Mouse (Mus musculus) forebrain, embryonic 16.5 days (tissue): ENCODE results near the gene Foxg1. TPM values are rescaled to one million over a fixed set of nuclear protein-coding genes. Genes with fewer than 3 reads are reported as not detected.

Source experiments
- ATAC-seq: fragments of 200-750 bp; cut with Nextera tagmentation; 2 replicates; pipeline ENCODE4 v1.8.0; 2017; ENCODE audit warnings: mild to moderate bottlenecking, moderate library complexity
- H3K27ac ChIP-seq: fragments of 300-500 bp; sonication (generic); 2 replicates; pipeline ENCODE4 v1.5.1; 2014; ENCODE audit warnings: low read length, control low read depth
- H3K27me3 ChIP-seq: fragments of 300-500 bp; sonication (generic); replicated peaks from 2 replicates; pipeline ENCODE4 v1.6.1; 2014; ENCODE audit warnings: low read length; ENCODE audit not compliant: control insufficient read depth, insufficient read depth
- H3K36me3 ChIP-seq: fragments of 300-500 bp; sonication (generic); 2 replicates; pipeline ENCODE4 v1.6.1; 2014; ENCODE audit not compliant: control insufficient read depth, insufficient read depth
- H3K4me1 ChIP-seq: fragments of 300-500 bp; sonication (generic); replicated peaks from 2 replicates; pipeline ENCODE4 v1.6.1; 2014; ENCODE audit warnings: low read length; ENCODE audit not compliant: control insufficient read depth, insufficient read depth
- H3K4me2 ChIP-seq: fragments of 300-500 bp; sonication (generic); 2 replicates; pipeline ENCODE4 v1.6.1; 2014; ENCODE audit warnings: mild to moderate bottlenecking, low read length, control low read depth
- H3K4me3 ChIP-seq: fragments of 300-500 bp; sonication (generic); replicated peaks from 2 replicates; pipeline ENCODE4 v1.5.1; 2014; ENCODE audit warnings: mild to moderate bottlenecking, low read length, control low read depth
- H3K9ac ChIP-seq: fragments of 300-500 bp; sonication (generic); replicated peaks from 2 replicates; pipeline ENCODE4 v1.6.1; 2014; ENCODE audit warnings: low read depth, low read length, control low read depth
- H3K9me3 ChIP-seq: fragments of 300-500 bp; sonication (generic); 2 replicates; pipeline ENCODE4 v1.6.1; 2016; ENCODE audit warnings: low read length; ENCODE audit not compliant: control insufficient read depth
- WGBS: fragments of 180-500 bp; shearing (Covaris S2); extraction: QIAGEN DNeasy Blood & Tissue Kit; methylation state at CpG from one replicate; pipeline ENCODE4 v1.1.7; 2014; 5-methylcytosine and 5-hydroxymethylcytosine counted together
- polyA plus RNA-seq: library from polyadenylated mRNA; unstranded; fragments of >200 nt; fragmentation: Nextera tagmentation; extraction: Ambion mirVana; gene quantifications from 2 replicates; pipeline ENCODE4 v1.2.1, GENCODE M21; 2015

Foxg1 gene
- polyA plus RNA-seq, 1 experiment from 2014 or later, result 92.9 TPM

DNA sequence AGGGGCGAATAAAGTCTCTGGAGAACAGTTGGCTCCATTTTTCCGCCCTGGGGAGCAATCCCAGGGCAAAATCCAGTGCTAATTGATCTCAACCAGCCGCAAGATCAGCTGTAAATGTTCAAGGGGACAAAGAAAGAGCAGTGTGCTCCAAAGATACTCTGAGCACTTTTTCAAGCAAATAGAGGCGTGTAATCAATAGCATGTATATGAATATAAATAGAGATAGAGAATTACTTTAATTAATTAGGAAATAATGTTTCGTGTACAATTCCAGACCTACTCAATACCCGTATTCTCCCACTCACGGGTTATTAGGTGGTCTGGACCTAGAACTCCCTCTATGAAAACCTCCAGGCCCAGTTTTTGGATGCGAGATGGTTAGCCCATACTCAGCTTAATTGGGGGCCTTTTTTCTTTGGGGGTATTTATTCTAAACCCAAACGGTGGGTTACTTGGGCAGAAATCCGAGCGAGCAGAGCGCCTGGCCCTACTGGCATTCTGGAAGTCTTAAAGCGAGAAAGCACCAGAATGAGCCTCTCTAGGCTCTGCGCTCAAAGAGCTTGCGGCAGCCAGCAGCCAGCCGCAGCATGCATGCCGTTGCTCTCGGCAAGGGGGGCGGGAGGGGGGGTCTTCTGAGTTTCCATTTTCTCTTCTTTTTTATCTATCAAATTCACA lies 6.0 kb upstream of the Foxg1 start:
- Histone ChIP-seq H3K27ac (peak overlapping the region; percentile 100), H3K4me2 (peak overlapping the region; percentile 63), H3K36me3 (no peaks in the 10 kb centered on the region), H3K27me3 (no peaks in the 10 kb centered on the region), H3K4me3 (peak overlapping the region; percentile 58), H3K4me1 (peaks cover 30% of the 10 kb centered on the region), H3K9ac (peak overlapping the region; percentile 98), H3K9me3 (no peaks in the 10 kb centered on the region)
- peak; percentile 27 for ATAC-seq
- under 1% methylated on average over 19 of the region's 19 CpGs for WGBS

- peaks cover 29% of the 10 kb centered on the region for H3K4me1 ChIP-seq
- under 1% methylated on average over 15 of the region's 15 CpGs for WGBS
- H3K4me3 ChIP-seq, result peak overlapping the region; percentile 58
- H3K27me3 ChIP-seq, result no peaks in the 10 kb centered on the region
- H3K36me3 ChIP-seq, result no peaks in the 10 kb centered on the region
- H3K27ac ChIP-seq, result peak overlapping the region; percentile 100
- peak overlapping the region; percentile 98 for H3K9ac ChIP-seq
- peak; percentile 37 for ATAC-seq
- peak overlapping the region; percentile 63 for H3K4me2 ChIP-seq
- no peaks in the 10 kb centered on the region for H3K9me3 ChIP-seq
Observed at GRCm38 (mm10) chr12:49377281-49377970, 5.0 kb upstream of the Foxg1 start.

- Histone ChIP-seq H3K9me3 (no peaks in the 10 kb centered on the region), H3K36me3 (no peaks in the 10 kb centered on the region), H3K4me2 (peak overlapping the region; percentile 63), H3K27ac (peak overlapping the region; percentile 100), H3K9ac (peak overlapping the region; percentile 98), H3K4me3 (peak overlapping the region; percentile 58), H3K4me1 (peaks cover 16% of the 10 kb centered on the region), H3K27me3 (no peaks in the 10 kb centered on the region)
- ATAC-seq, result no peak
- WGBS, result 0% methylated on average over 1 of the region's 1 CpGs
Observed at GRCm38 (mm10) chr12:49378920-49379319, 3.5 kb upstream of the Foxg1 start.

DNA sequence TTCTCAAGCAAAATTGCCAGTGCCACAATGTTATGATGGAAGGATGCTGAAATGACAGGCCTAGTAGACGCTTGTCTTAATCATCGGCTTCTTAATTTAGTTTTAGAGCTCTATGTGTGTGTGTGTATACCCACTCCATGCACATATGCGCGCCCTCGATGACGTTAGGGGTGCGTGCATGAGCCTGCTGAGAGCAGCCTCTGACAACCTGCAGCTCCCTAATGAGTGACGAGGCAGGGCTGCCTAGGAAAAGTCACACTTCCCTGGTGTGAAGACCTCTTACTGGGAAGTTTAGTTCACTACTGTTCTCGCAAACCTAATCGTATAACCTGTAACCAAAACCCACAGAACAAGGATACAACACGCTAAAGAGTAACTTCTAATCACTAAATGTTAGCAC lies 3.0 kb upstream of the Foxg1 start:
- 3% methylated on average over 11 of the region's 11 CpGs for WGBS

DNA sequence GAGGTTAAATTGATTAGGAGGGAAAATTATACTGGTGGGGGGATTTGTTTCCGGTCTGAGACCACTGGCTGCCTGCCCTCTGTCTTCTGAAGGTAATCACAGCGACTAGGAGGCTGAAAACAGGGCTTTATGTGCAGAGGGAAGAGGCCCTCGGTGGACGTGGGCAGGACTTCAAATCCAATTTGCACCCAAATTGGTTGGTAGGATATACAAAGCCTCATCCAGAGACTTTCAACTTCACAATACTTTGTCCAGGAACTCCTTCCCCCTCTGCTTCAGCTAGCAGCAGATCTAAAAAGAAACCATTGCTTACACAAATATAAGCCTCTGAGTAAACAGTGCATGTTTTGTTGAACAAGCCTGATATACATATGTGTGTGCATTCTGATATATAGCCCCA lies 2.0 kb upstream of the Foxg1 start:
- peak overlapping the region; percentile 58 for H3K4me3 ChIP-seq
- H3K27ac ChIP-seq, result peak overlapping the region; percentile 100
- ATAC-seq, result no peak
- H3K4me2 ChIP-seq, result peak overlapping the region; percentile 63
- 0 out of 2 replicates have a peak, but pooled peaks cover under 1% of the 10 kb centered on the region for H3K36me3 ChIP-seq
- H3K9me3 ChIP-seq, result no peaks in the 10 kb centered on the region
- no peaks in the 10 kb centered on the region for H3K27me3 ChIP-seq
- WGBS, result 2% methylated on average over 4 of the region's 4 CpGs
- H3K9ac ChIP-seq, result peak overlapping the region; percentile 98
- peaks cover 15% of the 10 kb centered on the region for H3K4me1 ChIP-seq

More for the DNA sequence above, 3.0 kb upstream of the Foxg1 start:
- peak overlapping the region; percentile 98 for H3K9ac ChIP-seq
- peak overlapping the region; percentile 100 for H3K27ac ChIP-seq
- no peaks in the 10 kb centered on the region for H3K9me3 ChIP-seq
- H3K36me3 ChIP-seq, result no peaks in the 10 kb centered on the region
- peak overlapping the region; percentile 63 for H3K4me2 ChIP-seq
- ATAC-seq, result no peak
- H3K4me1 ChIP-seq, result peaks cover 16% of the 10 kb centered on the region
- peak overlapping the region; percentile 58 for H3K4me3 ChIP-seq
- H3K27me3 ChIP-seq, result no peaks in the 10 kb centered on the region

DNA sequence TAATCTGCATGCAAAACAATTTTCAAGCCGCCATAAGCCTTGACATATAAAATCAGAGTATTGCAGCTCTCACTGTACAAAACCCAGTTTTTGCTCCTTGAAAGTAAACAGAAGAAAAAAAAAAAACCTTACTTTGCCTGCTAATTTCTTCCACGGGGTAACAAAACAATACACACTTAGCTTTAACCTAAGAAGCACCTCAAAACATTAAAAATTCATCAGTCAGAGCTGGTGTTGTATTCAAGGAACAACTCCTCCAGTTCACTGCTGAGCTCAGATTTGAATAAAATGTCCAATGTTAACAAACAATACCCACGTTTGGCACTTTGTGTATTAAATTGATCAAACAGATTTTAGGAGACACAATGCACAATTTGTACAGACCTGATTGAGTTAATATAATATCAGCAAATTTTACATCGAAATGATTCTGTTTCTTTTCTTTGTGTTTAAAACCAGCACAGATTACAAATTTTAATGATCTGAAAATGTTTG lies 1.4 kb upstream of the Foxg1 start:
- H3K9ac ChIP-seq, result peak overlapping the region; percentile 98
- H3K27me3 ChIP-seq, result no peaks in the 10 kb centered on the region
- H3K4me3 ChIP-seq, result peak overlapping the region; percentile 80
- H3K4me2 ChIP-seq, result peak overlapping the region; percentile 63
- H3K4me1 ChIP-seq, result peaks cover 10% of the 10 kb centered on the region
- no peak for ATAC-seq
- H3K27ac ChIP-seq, result peak overlapping the region; percentile 100
- 0 out of 2 replicates have a peak, but pooled peaks cover 2% of the 10 kb centered on the region for H3K36me3 ChIP-seq
- no peaks in the 10 kb centered on the region for H3K9me3 ChIP-seq
- under 1% methylated on average over 4 of the region's 4 CpGs for WGBS

GRCm38 (mm10) chr12:49381721-49382365 lies 617 bp upstream of the Foxg1 start:
- peak overlapping the region; percentile 100 for H3K27ac ChIP-seq

DNA sequence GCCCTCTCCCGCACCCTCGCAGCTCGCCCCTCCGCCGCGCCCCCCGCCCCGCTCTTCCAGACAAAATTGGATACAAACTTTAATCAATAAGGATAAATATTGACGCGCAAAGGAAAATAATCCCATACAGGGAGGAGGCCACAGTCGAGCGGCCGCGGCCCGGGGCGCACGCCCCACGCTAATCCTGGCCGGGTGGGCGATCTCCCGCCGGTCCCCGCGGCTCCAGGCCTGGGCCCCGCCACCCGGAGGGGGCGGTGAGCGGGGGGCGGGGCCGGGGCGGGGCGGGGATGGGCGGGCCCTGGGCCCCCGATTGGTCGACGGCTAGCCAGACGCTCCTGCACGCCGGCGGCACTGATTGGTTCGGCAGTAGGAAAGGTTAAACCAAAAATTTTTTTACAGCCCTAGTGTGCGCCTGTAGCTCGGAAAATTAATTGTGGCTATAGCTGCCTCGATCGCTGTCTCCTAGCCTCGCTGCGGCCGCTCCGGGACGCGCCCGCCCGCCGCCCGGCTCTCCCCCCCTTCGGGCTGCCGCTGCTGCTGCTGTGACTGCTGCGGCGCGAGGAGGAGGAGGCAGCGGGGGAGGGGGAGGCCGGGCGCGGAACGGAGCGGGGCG lies 1.2 kb downstream of the Foxg1 start:
- peak; percentile 93 for ATAC-seq
- Histone ChIP-seq H3K9me3 (no peaks in the 10 kb centered on the region), H3K27me3 (no peaks in the 10 kb centered on the region), H3K4me1 (peaks cover 8% of the 10 kb centered on the region), H3K4me3 (peak overlapping the region; percentile 80), H3K9ac (peak overlapping the region; percentile 98), H3K4me2 (peak overlapping the region; percentile 63), H3K36me3 (0 out of 2 replicates have a peak, but pooled peaks cover 2% of the 10 kb centered on the region), H3K27ac (peak overlapping the region; percentile 100)
- WGBS, result under 1% methylated on average over 53 of the region's 67 CpGs

More at GRCm38 (mm10) chr12:49381721-49382365, 617 bp upstream of the Foxg1 start:
- Histone ChIP-seq H3K4me3 (peak overlapping the region; percentile 80), H3K27me3 (no peaks in the 10 kb centered on the region), H3K9ac (peak overlapping the region; percentile 98), H3K4me1 (peaks cover 10% of the 10 kb centered on the region), H3K4me2 (peak overlapping the region; percentile 63), H3K9me3 (no peaks in the 10 kb centered on the region), H3K36me3 (0 out of 2 replicates have a peak, but pooled peaks cover 2% of the 10 kb centered on the region)
- ATAC-seq, result peak; percentile 39
- WGBS, result under 1% methylated on average over 19 of the region's 19 CpGs
